Mouse (Mus musculus) ES-E14 (cell line): ENCODE results near the gene Antxr1. TPM values are rescaled to one million over a fixed set of nuclear protein-coding genes. Genes with fewer than 3 reads are reported as not detected.

Experiments
- DNase-seq: peaks from one replicate; pipeline ENCODE4 v3.0.0-alpha.2; 2013; ENCODE audit warnings: low read depth, low spot score
- H3K27ac ChIP-seq: 2 replicates; pipeline ENCODE4 v1.5.1; 2012; ENCODE audit warnings: low read depth, mild to moderate bottlenecking, low read length, moderate library complexity, mixed read lengths; ENCODE audit not compliant: poor library complexity, insufficient read depth, severe bottlenecking
- H3K36me3 ChIP-seq: 2 replicates; pipeline ENCODE4 v1.6.1; 2012; ENCODE audit warnings: mild to moderate bottlenecking, low read length, moderate library complexity, mixed read lengths; ENCODE audit not compliant: control insufficient read depth, poor library complexity, insufficient read depth, severe bottlenecking
- H3K4me1 ChIP-seq, 2 experiments: fragments of 150-350 bp in 1 of 2; sonication (generic) in 1 of 2; 2 replicates each; pipeline ENCODE4 v1.6.1; 2012; ENCODE audit warnings: low read length in 2 of 2, mild to moderate bottlenecking in 1 of 2, mixed read lengths in 1 of 2; ENCODE audit not compliant: control insufficient read depth in 2 of 2, insufficient read depth in 2 of 2, poor library complexity in 1 of 2
- H3K4me3 ChIP-seq, 2 experiments: fragments of 150-350 bp in 1 of 2; sonication (generic) in 1 of 2; 2 replicates each; pipeline ENCODE4 v1.5.1; 2012; ENCODE audit warnings: low read length in 2 of 2, low read depth in 1 of 2, mild to moderate bottlenecking in 1 of 2, mixed read lengths in 1 of 2; ENCODE audit not compliant: insufficient read depth in 1 of 2, poor library complexity in 1 of 2, severe bottlenecking in 1 of 2
- H3K9ac ChIP-seq: 2 replicates; pipeline ENCODE4 v1.6.1; 2012; ENCODE audit warnings: low read depth, mild to moderate bottlenecking, low read length, mixed read lengths; ENCODE audit not compliant: poor library complexity, insufficient read depth, severe bottlenecking
- H3K9me3 ChIP-seq: fragments of 150-350 bp; sonication (generic); 2 replicates; pipeline ENCODE4 v1.6.1; 2012; ENCODE audit warnings: low read depth, mild to moderate bottlenecking, low read length; ENCODE audit not compliant: control insufficient read depth, insufficient read depth
- CHD2 ChIP-seq: IDR thresholded peaks from 2 replicates; pipeline ENCODE4 v1.6.1; 2014; ENCODE audit warnings: mild to moderate bottlenecking, low read depth, low read length, inconsistent platforms
- HCFC1 ChIP-seq: IDR thresholded peaks from 2 replicates; pipeline ENCODE4 v1.6.1; 2012; ENCODE audit warnings: low read length, inconsistent platforms, borderline replicate concordance; ENCODE audit not compliant: insufficient read depth
- MAFK ChIP-seq: IDR thresholded peaks from 2 replicates; pipeline ENCODE4 v1.6.1; 2014; ENCODE audit warnings: mild to moderate bottlenecking, low read depth, low read length, inconsistent platforms; ENCODE audit not compliant: insufficient read depth
- ZC3H11A ChIP-seq: IDR thresholded peaks from 2 replicates; pipeline ENCODE4 v1.6.1; 2012; ENCODE audit warnings: low read depth, mild to moderate bottlenecking, inconsistent platforms, low read length, borderline replicate concordance
- ZNF384 ChIP-seq: IDR thresholded peaks from 2 replicates; pipeline ENCODE4 v1.6.1; 2012; ENCODE audit warnings: low read depth, low read length, inconsistent platforms
- in situ Hi-C, 2 experiments: fragments of 600-800 bp; cut with MboI; formaldehyde crosslinking; loops; one replicate each; pipeline ENCODE4 v1.15.1; 2025; ENCODE audit warnings: low sequenced_read_pairs in 2 of 2, inconsistent platforms in 1 of 2; ENCODE audit not compliant: unreplicated experiment in 2 of 2
- total RNA-seq: library from RNA; depleted of rRNA; stranded (reverse); fragments of 300-350 nt; gene quantifications from 2 replicates; pipeline ENCODE4 v1.2.3, GENCODE M21; 2012

The Antxr1 gene
- total RNA-seq, 1 experiment, result 2.5 TPM

DNA sequence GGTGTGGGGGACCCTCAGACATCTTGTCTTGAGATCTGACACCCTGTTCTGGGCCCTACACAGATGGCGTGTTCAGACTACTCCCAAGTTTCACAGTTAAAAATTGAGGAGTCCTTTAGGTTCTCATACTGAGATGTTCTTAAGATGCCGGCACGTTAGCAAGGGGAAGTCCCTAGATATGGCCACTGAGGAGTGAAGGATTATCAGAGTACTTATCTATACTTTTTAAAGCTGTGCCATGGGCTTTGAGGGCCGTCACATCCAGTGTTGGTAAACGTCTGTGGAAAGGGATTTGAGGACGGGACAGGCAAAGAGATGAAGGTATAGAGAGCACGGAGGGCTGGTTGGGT is 182.4 kb downstream of the Antxr1 start:
- no peak for TF ChIP-seq MAFK
- TF ChIP-seq ZC3H11A, result no peak
- no peak for TF ChIP-seq ZNF384
- no peak for TF ChIP-seq HCFC1
- TF ChIP-seq CHD2, result no peak
- Histone ChIP-seq H3K9ac (no peak overlapping the region), H3K4me1 (no peaks in the 10 kb centered on the region), H3K9me3 (no peaks in the 10 kb centered on the region), H3K27ac (no peak overlapping the region), H3K36me3 (no peaks in the 10 kb centered on the region), H3K4me3 (no peak overlapping the region)
- in situ Hi-C loops, result no loop called here
- no peak for DNase-seq

DNA sequence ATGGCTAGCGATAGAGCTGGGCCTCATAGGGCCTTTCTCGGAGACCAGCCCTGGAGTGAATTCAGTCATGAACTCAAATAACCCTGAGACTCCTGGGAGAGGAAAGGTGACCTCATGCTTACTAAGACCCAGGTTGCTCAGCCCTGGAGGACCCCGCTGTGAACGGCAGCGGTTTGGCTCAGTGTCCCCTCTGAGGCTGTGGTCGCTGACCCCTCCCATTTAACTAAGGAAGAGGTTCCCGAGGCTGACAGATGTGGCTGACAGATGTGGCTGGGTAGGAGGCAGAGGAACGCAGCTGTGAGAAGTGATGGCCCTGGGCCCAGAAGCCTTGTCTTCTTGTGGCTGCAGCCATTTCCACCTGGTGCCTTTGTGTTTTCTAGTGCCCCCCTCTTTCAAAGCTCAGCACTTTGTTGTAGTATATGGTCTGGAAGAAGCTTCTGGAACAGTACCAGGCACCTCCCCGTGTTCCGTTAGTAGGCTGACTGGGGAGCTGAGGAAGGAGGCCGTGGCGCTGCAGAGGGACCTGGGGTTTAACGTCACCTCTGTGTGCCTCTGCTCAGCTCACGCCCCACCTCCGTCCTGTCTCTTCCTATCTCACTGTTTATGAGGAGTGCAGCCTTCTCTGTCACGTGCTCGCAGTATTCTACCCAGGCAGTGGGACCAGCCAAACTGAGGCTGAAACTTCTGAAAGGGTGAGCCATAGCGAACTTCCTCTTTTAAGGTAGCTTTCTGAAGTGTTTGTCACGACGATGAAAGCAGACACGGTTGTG is 183.0 kb downstream of the Antxr1 start:
- no peaks in the 10 kb centered on the region for H3K4me1 ChIP-seq
- H3K4me3 ChIP-seq, result no peak overlapping the region
- no peak overlapping the region for H3K27ac ChIP-seq
- no peak for TF ChIP-seq CHD2
- no peak for TF ChIP-seq ZNF384
- TF ChIP-seq MAFK, result no peak
- no peak for TF ChIP-seq HCFC1
- TF ChIP-seq ZC3H11A, result no peak
- H3K9ac ChIP-seq, result no peak overlapping the region
- DNase-seq, result no peak
- H3K36me3 ChIP-seq, result no peaks in the 10 kb centered on the region
- H3K9me3 ChIP-seq, result no peaks in the 10 kb centered on the region
- in situ Hi-C loops, result no loop called here

GRCm38 (mm10) chr6:87151427-87151826 is 184.2 kb downstream of the Antxr1 start:
- no peak for DNase-seq
- no peaks in the 10 kb centered on the region for H3K36me3 ChIP-seq
- in situ Hi-C loops, result no loop called here
- no peaks in the 10 kb centered on the region for H3K9me3 ChIP-seq
- H3K4me3 ChIP-seq, result no peak overlapping the region
- no peak overlapping the region for H3K9ac ChIP-seq
- TF ChIP-seq ZC3H11A (no peak), MAFK (no peak), CHD2 (no peak), ZNF384 (no peak)
- H3K27ac ChIP-seq, result no peak overlapping the region
- H3K4me1 ChIP-seq, result no peaks in the 10 kb centered on the region

DNA sequence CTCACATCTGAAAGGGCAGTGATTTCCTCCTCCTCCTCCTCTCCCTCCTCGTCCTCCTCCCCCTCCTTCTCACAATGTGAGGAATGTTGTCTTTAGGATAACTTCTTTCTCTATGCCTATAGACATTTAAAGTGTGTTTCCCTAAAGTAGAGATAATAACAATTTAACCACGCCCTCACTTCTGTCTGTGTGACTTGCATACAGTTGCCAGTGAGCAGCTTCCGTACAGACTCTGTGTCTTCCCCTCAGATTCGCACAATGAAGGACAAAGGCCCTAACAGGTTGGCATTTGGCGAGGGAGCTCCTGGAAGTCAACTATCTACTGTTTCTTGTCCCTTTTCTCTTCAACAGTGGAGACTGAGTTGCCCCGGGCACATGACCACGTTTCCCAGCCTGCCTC is 185.2 kb downstream of the Antxr1 start:
- no peak overlapping the region for H3K9ac ChIP-seq
- in situ Hi-C loops, result no loop called here

More for the DNA sequence above, 185.2 kb downstream of the Antxr1 start:
- no peaks in the 10 kb centered on the region for H3K9me3 ChIP-seq
- H3K4me1 ChIP-seq, result no peaks in the 10 kb centered on the region
- H3K4me3 ChIP-seq, result no peak overlapping the region
- TF ChIP-seq ZNF384 (no peak), HCFC1 (no peak), CHD2 (no peak), MAFK (no peak), ZC3H11A (no peak)
- no peak overlapping the region for H3K27ac ChIP-seq
- no peak for DNase-seq
- H3K36me3 ChIP-seq, result no peaks in the 10 kb centered on the region
